Mouse (Mus musculus) gastrocnemius, adult 18-20 months (tissue): ENCODE measurements around the gene Olfr1395. TPM values are rescaled to one million over a fixed set of nuclear protein-coding genes. Genes with fewer than 3 reads are reported as not detected.
A peak's percentile ranks its signal among the peaks of the same experiment; 100 is the strongest.
"Not testable (repeated sequence)": the region's sequence is repeated elsewhere in the genome, so short reads cannot be mapped to it uniquely, and the experiment has no call there.

ENCODE experiments used
- DNase-seq: peaks from one replicate; pipeline ENCODE4 v3.0.0; 2021; ENCODE audit warnings: low spot score
- total RNA-seq, 2 experiments: library from RNA; stranded (reverse); gene quantifications; 2 replicates each; pipeline ENCODE4 v1.2.3; 2021

Gene Olfr1395
- total RNA-seq, 2 experiments from 2014 or later, result not detected

GRCm38 (mm10) chr11:49170576-49170975 is 28.5 kb downstream of the Olfr1395 start:
- DNase-seq, result no peak

GRCm38 (mm10) chr11:49175345-49175744 is 33.3 kb downstream of the Olfr1395 start:
- DNase-seq, result no peak

GRCm38 (mm10) chr11:49176047-49176779 is 34.1 kb downstream of the Olfr1395 start:
- not testable (repeated sequence) for DNase-seq

DNA sequence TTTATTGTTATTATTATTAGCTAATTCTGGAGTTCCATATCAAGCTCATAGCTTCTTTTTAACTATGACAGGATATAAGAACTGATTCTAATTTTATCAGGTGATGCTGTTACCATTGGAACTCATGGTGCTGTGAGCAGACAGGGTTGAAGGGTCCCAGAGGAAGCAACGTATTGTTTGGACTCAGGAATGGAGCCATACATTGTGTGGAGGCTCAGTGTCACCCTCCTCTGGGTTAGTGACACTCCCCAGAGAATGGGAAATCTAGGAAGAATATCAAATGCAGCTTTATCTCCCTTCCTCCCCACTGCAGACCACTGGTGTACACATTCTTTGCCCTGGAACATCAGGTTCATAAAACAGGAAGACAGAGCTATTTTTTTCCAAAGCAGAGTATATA is 41.1 kb downstream of the Olfr1395 start:
- no peak for DNase-seq

GRCm38 (mm10) chr11:49186452-49186851 is 44.4 kb downstream of the Olfr1395 start:
- DNase-seq, result no peak

DNA sequence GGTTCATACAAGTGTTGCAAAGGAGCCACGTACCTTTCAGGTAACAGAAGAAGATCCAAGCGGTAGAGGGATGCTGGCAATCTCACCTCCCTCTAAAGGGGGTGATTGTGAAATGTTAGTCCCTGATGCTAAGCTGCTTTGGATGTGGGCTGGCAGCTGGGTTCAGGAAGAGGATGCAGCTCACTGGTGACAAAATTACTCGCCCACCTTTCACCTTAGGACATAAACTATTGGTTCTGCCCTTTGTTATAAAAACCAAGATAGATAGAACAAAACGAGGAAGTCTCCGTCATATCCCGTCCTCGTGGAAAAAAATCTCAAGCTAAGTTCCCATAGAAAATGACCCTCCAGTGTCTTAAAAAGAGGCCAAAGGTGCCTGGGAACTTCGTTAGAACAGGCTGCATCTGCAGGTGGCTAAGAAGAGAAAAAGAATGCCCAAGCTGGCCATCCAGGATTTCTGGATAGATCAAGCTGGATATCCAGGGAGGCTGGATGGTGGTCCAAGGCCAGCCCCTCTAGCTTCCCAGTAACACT is 44.9 kb downstream of the Olfr1395 start, which contains the start of gene Btnl9:
Gene Btnl9 (minus strand): TSS at position 205 of the 534 bp plus-strand sequence.
- DNase-seq, result no peak

- no peak for DNase-seq
Measured at GRCm38 (mm10) chr11:49187701-49188100, 45.6 kb downstream of the Olfr1395 start.

- DNase-seq, result peak; percentile 60
Measured at GRCm38 (mm10) chr11:49189737-49190136, 47.7 kb downstream of the Olfr1395 start.

DNA sequence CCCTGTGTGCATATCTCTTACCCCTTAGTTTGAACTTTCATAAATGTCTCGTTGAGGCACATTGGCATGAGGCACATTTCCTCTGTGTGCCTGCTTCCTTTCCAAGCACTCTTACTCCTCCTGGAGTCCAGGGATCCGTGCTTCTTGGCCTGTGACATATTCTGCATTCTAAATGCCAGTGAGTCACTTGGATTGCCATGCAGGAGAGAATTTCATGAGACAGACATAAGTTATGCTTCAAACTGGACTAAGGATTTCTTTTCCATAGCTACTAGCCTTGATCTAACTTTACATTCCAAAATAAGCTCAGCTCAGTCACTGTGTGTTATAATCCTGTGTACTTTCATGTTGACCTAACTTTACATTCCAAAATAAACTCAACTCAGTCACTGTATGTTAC is 49.0 kb downstream of the Olfr1395 start:
- no peak for DNase-seq

GRCm38 (mm10) chr11:49194771-49195170 is 52.7 kb downstream of the Olfr1395 start:
- DNase-seq, result not testable (repeated sequence)

- DNase-seq, result no peak
Measured at GRCm38 (mm10) chr11:49195819-49196322, 53.8 kb downstream of the Olfr1395 start.

Other genes with a start within 250 kb of the Olfr1395 start
- under 1 TPM; 0.43 to 0.52 TPM for gene Gm5431, start 240.1 kb upstream of the Olfr1395 start, total RNA-seq
- 1 to 10 TPM in 1 of 2 experiments, under 1 TPM in 1; 0.88 to 1.1 TPM for gene Psme2b, start 196.1 kb upstream of the Olfr1395 start, total RNA-seq
- not detected for gene Olfr56, start 163.4 kb upstream of the Olfr1395 start, total RNA-seq
- gene 9930111J21Rik1, start 162.9 kb upstream of the Olfr1395 start, total RNA-seq, result 1 to 10 TPM in 1 of 2 experiments, under 1 TPM in 1; 0.87 to 1.9 TPM
- gene Gm12185, start 150.0 kb upstream of the Olfr1395 start, total RNA-seq, result 1 to 10 TPM in 1 of 2 experiments, under 1 TPM in 1; 0.55 to 1.1 TPM
- 1 to 10 TPM; 1.9 to 9.7 TPM for gene Tgtp1, start 148.1 kb upstream of the Olfr1395 start, total RNA-seq
- 1 to 10 TPM; 1.4 to 3.2 TPM for gene 9930111J21Rik2, start 91.0 kb upstream of the Olfr1395 start, total RNA-seq
- 1 to 10 TPM in 1 of 2 experiments, not detected in 1; 2.5 TPM for gene Tgtp2, start 78.1 kb upstream of the Olfr1395 start, total RNA-seq
- gene Ifi47, start 65.7 kb upstream of the Olfr1395 start, total RNA-seq, result 1 to 10 TPM; 1.1 to 2.3 TPM
- not detected for gene Olfr1396, start 27.4 kb upstream of the Olfr1395 start, total RNA-seq
- not detected for gene Olfr1394, start 12.1 kb downstream of the Olfr1395 start, total RNA-seq
- gene Btnl9, start 44.9 kb downstream of the Olfr1395 start, total RNA-seq, result 1 to 10 TPM; 1.1 to 1.8 TPM
- gene Zfp62, start 61.0 kb downstream of the Olfr1395 start, total RNA-seq, result 10 to 100 TPM; 27.4 to 28.3 TPM
- gene Mgat1, start 101.9 kb downstream of the Olfr1395 start, total RNA-seq, result 10 to 100 TPM; 41.0 to 49.9 TPM
- gene Olfr1393, start 136.0 kb downstream of the Olfr1395 start, total RNA-seq, result under 1 TPM in 1 of 2 experiments, not detected in 1; 0.09 TPM
- not detected for gene Olfr1392, start 143.0 kb downstream of the Olfr1395 start, total RNA-seq
- not detected for gene Olfr10, start 162.5 kb downstream of the Olfr1395 start, total RNA-seq
- not detected for gene Olfr1391, start 180.5 kb downstream of the Olfr1395 start, total RNA-seq
- gene Olfr1390, start 192.9 kb downstream of the Olfr1395 start, total RNA-seq, result not detected